Mouse (Mus musculus) urinary bladder, postnatal 36 days (tissue): ENCODE results near the gene Ccn2.

Source experiments
- DNase-seq, 2 experiments: peaks; one replicate each; pipeline ENCODE4 v3.0.0; 2022; ENCODE audit warnings: low spot score in 2 of 2, mixed read lengths in 1 of 2

Ccn2 gene

GRCm38 (mm10) chr10:24640186-24640875 lies 45.1 kb downstream of the Ccn2 start:
- DNase-seq = no peak

GRCm38 (mm10) chr10:24641416-24642140 lies 46.3 kb downstream of the Ccn2 start:
- DNase-seq = no peak

GRCm38 (mm10) chr10:24642796-24643580 lies 47.7 kb downstream of the Ccn2 start:
- DNase-seq = no peak

- no peak for DNase-seq
Measured at GRCm38 (mm10) chr10:24645169-24645568, 49.9 kb downstream of the Ccn2 start.
